Mouse (Mus musculus) mouse trophoblast stem cell (cell line): ENCODE results near the gene H13.

Experiments
- in situ Hi-C, 2 experiments: fragments of 300-500 bp; cut with MseI, MboI; formaldehyde crosslinking; loops; 2 replicates in 1 of 2; 3 replicates in 1 of 2; pipeline ENCODE4 v1.15.1; 2025

The H13 gene

DNA sequence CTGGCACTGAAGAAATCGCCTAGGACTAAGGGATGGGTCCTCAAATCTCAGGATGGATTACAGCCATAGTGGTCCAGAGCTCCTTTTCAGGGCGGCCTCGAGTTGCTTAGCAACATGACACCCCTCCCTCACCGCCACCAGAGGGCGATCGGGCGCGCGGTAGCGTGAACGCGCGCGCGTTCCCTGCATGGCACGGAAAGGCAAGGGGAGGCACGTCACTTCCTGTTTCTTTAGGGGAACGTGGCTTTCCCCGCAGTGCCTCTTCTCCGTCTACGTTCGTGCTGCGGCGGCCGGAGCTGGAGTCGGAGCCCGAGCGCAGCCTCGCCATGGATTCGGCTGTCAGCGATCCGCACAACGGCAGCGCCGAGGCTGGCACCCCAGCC lies at the start of gene H13:
TSS of gene H13 (plus strand) at position 206 of the 383 bp plus-strand sequence.
- in situ Hi-C loops: no loop called here

DNA sequence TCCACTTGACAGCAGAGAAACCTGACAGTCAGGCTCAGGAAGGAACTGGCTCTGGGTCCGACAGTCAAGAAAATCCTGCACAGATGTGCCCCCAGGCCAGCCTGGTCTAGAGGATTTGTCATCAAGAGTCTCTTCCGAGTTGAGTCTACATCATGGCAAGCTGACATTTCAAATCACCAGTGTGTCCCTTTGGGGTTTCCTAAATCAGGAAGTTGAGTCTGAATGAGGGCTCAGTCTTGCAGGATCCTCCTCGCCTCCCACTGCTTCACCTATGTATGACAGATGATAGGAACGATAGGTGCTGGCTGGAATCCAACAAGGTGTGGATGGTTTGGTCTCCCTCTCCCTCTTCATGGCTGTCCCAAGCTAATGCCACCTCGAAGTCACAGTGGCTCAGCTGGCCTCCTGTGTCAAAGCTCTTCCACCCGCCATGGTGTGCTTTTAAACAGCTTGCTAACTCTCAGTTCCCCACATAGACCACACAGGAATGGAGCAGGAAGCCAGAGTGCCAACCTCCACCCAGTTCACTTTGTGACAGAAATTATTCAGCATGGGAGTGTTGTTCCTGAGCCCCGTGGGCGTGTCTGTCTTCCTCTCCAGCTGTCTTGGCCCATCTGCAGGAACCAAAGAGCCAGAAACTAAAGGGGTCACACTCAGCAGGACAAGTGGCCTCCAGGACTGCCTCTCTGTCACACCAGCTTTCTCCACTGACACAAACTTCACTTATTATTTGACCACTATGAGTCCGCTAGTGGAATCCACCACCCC lies 48.7 kb upstream of the H13 start:
- in situ Hi-C loops: no loop called here

DNA sequence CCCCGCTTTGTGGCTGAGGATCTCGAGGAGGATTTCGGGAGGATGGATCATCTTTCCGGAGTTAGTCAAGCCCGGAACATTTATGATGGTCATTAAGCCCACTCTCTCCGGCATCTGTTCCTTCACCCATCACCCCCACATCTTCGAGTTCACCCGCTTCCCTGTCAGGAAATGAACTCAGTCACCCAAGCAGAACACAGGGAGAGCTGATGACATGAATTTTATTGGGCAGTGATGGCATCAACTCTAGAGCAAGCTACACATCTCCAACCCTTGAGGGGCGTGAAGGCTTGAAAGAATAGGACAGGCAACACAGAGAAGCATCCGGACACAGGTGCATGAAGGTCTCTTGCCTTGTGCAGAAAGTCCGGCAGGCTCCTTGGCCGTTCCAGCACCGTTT lies 47.1 kb upstream of the H13 start:
- in situ Hi-C loops: no loop called here

DNA sequence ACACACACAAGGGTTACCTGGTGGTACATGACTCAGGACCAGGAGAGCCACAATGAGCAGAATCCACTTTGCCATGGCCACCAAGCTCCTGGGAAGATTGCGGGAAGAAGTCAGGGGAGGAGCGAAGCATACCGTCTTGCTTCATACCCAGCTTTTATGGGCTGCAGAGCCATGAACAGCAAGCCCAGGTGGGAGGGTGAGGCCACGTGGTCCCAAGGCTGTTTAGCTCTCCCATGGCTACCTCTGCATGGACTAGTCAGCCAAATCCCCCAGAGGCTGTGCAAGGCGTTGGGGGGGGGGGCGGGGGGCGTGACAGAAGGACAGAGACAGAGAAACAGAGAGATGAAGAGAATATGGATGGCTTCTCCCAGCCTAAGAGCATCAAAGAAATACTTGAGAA lies 46.3 kb upstream of the H13 start, which contains the start of gene Defb25:
TSS of gene Defb25 (minus strand) at position 101 of the 400 bp plus-strand sequence.
- in situ Hi-C loops: no loop called here

DNA sequence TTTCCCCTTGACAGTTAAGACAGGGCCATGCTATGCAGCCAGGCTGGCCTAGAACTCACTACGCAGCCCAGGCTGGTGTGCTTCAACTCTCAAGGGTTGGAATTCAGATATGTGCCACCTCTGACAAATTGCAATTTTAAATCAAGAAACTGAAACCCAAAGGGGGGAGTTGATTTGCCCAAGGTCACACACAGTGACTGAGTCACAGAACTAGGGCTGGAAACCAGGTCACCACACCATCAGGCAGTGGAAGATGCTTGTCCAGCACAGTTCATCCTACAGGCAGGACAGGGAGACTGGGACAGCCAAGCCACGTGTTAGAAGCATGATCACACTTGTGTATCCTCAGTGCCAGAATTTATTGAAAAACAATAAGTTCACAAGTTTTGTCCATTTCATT lies 44.7 kb upstream of the H13 start:
- in situ Hi-C loops: no loop called here

DNA sequence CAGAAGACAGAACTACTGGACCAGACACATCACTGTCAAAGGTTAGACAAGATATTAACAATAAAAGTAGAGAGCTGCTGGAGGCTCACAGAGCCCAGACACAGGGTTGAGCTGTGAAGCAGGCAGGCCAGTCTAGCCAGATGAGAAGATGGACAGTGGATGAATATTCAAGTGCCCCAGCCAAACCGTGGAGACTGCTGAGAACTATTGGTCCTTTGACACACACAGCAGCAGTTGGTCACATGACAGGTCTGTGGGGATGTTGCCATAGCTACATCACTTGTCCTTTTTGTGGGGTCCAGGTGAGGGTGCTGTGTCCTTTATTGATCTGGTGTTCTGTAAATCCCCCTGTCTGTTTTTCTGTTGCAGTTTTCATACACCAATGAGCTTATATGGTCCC lies 44.0 kb upstream of the H13 start:
- in situ Hi-C loops: no loop called here

DNA sequence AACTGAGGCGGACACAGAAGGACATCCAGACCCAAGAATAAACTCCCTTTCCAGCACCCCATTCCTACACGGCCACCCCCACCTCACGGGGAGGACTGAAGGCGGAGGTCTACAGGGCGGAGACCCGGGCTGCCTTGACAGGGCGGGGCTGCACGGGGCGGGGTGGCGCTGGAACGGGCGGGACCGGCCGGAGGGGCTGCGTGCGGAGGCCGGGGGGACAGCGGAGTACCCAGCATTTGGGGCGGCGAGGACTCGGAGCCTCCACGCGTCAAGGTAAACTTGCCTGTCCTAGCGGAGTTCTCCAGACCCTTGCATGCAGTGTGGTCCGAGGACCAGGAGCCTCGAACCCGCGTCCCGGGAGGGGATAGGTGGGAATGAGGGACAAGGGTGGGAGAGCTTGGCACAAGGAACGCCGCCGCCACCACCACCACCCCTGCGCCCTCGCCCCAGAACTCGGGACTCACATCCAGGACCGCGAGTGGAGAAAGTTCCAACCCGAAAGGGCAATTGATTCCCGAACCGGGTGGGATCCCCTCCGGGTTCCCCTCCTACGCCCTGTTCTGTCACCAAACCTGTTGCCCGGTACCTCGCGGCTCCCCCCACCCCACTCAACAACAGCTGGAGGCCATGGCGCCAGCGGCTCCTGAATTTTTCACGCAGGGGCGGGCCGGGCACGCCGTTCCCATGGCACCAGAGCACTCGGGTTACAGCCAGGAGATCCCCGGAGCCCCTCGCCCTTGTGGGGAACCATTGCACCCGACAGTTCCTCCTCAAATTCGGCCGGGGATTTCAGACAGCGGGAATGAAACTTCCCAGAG lies 42.3 kb upstream of the H13 start, which contains the start of gene Rem1:
TSS of gene Rem1 (plus strand) at position 178 of the 818 bp plus-strand sequence.
- in situ Hi-C loops: no loop called here

DNA sequence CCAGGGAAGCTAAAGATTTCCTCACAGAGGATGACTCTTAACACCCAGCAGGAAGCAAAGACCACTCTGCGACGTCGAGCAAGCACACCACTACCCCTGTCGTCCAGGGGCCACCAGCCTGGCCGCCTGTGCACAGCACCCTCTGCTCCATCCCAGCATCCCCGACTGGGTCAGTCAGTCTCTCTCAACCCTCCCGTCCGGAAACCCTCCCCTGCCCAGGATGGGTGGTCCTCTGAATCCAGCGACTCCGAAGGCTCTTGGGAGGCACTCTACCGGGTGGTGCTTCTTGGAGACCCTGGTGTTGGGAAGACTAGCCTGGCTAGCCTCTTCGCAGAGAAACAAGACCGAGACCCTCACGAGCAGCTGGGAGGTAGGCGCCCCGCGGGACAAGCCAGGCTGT lies 41.2 kb upstream of the H13 start:
- in situ Hi-C loops: no loop called here

DNA sequence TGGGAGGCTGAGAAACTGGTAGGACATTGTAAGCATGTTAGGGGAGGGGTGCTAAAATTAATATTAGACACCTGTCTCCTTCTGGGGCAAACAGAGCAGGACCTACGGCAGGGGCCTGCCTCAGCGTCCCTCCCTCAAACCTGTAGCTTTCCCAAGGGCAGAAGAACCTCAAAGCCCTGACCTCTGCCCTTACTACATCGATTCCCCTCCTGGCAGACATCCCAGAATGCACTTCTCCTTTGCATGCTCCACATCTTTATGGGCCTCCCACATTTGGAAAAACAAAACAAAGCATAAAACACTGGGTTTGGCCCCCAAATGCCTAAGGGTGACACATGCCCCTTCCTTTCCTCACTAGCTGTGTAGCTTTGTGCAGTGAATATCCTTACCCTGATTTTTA lies 40.0 kb upstream of the H13 start:
- in situ Hi-C loops: no loop called here

DNA sequence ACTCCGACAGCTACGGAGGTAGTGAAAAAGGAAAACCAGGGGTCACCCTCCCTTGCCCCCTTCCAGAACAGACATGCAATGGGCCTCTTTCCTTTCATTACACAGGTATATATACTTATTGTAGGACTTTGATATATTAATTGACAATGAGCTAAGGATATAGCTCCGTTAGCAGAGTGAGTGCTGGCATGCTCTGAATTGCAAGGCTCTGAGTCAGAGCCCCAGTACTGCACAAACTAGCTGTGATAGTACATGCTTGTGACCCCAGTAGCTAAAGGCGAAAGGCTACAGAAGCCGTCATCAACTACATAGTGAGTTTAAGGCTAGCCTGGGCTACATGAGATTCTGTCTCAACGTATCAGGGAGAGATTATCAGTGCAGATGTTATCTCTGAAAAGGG lies 39.4 kb upstream of the H13 start:
- in situ Hi-C loops: no loop called here

DNA sequence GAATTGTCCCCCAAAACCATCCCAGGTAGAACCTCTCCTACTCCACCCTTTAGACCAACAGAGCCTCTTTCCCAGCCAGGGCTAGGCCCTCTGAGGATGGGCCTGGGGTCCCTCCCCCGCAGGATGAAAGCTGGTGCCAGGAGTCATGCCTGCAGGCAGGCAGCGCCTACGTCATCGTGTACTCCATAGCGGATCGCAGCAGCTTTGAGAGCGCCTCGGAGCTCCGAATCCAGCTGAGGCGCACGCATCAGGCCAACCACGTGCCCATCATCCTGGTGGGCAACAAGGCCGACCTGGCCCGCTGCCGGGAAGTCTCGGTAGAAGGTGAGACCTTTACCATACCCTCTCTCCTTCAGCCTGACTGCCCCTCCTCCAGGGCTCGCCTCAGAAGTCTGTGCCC lies 35.9 kb upstream of the H13 start:
- in situ Hi-C loops: no loop called here

DNA sequence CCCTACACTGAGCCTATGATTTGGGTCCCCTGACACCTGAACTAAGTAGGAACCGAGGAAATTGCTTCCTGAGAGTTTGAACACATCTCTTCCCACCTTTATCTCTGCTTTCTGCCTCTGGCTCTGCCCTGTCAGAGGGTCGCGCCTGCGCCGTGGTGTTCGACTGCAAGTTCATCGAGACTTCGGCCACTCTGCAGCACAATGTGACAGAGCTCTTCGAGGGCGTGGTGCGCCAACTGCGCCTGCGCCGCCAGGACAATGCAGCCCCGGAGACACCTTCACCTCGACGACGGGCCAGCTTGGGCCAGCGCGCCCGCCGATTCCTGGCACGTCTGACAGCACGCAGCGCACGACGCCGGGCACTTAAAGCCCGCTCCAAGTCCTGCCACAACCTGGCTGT lies 35.0 kb upstream of the H13 start:
- in situ Hi-C loops: no loop called here

DNA sequence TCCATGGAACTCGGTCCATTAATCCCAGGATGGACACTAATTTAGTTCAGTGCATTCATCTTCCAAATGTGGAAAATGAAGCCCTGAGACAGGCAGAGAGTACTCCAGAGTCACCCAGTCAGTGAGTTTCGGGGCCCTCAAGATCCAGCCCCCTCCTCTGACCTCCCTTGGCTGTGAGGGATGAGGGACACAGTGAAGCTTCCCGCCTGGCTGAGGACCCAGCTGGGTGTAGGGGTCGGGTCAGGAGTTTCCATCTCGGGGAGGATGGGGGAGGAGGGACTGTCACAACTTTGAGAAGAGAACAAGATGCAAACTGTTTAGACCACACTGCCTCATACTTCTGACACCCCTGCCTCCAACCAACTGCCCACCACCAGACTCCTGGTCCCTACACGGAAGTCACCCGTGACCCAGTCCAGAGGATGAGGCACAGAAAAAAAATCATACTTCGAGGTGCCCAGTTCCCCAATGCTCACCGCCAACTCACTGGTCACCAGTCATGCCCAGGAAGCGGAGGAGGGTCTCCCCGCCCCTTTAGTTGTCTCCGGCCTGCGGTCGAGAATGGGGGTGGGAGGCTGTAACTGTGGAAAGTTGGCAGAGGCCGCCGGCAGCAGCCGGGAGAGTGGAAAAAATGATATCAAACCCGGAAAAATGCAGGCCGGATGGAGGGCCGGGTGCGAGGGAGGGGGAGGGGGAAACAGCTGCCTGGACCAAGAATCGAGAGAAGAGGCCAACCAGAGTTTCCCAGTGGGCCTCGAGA lies 32.8 kb upstream of the H13 start:
- in situ Hi-C loops: no loop called here

DNA sequence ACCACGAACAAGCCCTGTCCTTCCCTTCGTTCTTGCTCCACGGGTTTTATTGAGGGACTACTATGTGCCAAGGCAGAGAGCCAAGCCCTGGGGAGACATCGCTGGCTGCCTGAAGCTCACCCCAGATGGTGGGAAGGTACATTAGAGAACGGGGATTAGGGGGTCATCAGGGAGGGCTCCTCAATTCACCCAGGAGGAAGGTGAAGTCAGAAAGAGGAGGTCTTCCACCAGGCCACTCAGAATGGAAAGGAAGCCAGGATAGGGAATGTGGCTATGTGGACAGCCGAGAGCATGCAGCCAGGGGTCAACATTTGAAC lies 32.3 kb upstream of the H13 start:
- in situ Hi-C loops: no loop called here

DNA sequence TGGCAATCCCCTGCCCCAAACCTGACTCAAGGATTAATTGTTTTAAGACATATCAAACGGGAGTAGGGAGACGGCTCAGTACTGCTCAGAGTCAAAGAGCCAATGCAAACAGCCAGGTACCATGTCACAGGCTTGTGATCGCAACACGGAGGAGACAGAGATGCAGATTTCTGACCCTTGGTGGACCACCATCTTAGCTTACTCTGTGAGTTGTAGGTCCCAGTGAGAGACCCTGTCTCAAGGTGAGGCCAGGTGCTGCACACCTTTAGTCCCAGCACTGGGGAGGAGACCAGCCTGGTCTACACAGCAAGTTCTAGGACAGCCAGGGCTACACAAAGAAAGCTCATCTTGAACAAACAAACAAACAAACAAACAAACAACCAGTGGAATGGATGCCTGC lies 31.9 kb upstream of the H13 start:
- in situ Hi-C loops: no loop called here

DNA sequence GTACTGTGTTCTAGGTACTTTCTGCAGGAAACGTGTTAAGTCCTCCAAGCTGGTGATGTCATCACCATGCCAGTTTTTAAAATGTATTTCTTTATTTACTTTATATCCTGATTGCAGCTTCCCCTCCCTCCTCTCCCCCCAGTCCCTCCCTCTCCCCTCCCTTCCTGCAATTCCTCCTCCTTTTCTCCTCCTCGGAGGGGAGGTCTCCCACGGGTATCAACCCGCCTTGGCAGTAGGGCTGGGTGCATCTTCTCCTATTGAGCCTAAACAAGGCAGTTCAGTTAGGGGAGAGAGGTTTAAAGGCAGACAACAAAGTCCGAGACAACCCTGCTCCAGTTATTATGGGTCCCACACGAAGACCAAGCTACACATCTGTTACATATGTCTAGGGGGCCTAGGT lies 30.4 kb upstream of the H13 start:
- in situ Hi-C loops: no loop called here

DNA sequence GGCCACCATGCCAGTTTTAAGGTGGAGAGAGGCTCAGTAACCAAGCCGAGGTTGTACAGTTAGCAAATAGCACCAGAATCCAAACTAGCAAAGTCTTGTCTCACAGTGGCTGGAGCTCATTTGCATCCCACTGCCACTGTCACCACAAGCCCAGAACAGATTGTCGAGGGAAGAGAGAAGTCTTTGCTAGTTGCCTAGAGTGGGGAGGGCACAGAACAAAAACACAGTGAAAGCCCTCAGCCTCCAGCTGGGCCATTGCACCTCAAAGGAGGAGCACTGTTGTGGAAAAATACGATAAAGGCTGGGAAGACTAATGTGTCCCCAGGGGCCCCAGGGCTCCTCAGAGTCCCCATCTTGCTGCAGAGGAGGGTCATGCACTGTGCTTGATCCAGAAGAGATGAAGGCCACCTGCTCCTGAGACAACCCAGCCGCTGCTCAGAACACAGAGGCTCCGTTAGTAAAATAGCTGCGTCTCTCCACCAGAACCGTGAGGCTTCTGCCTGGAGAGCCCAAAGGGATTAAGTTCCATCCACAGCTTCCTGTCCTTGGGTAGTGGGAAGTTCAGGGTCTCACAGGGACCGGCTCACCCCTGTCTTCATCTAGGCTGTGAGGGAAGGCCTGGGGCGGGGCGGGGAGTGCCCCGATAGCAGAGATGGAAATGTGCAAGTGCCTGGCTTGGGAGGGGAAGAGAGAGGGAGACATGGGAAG lies 29.7 kb upstream of the H13 start:
- in situ Hi-C loops: no loop called here

DNA sequence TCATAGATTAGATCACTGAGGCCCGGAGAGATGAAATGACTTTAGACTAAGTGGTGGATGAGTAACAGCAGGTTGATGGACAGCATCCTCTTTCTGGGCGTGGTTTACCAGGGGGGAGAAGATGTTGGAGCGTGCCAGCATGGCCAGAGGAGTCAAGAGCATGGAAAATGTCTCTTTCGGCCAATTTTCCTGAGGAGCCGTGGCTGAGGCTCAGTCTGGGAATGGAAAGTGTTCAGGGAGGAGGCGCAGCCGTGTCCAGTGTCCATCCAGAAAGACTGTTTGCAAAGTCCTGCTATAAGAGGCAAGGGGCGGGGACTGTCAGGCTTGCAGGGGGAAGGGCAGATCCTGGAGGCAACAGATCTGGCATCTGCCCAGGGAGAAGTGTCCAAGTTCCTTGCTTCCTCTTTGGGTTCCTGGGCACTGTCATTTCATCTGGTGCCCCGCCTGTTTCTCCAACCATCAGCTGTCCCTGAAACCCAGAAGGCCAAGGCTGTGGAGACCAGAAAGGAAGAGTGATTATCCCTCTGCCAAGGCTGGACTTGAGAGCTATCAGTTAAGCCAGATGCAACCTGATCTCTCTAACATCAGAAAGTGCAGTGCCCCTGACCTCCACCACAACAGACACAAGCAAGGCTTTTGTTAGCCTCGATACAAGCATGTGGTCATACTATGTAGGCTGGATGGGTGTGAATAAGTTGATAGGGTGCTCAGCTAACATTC lies 16.2 kb upstream of the H13 start:
- in situ Hi-C loops: no loop called here

DNA sequence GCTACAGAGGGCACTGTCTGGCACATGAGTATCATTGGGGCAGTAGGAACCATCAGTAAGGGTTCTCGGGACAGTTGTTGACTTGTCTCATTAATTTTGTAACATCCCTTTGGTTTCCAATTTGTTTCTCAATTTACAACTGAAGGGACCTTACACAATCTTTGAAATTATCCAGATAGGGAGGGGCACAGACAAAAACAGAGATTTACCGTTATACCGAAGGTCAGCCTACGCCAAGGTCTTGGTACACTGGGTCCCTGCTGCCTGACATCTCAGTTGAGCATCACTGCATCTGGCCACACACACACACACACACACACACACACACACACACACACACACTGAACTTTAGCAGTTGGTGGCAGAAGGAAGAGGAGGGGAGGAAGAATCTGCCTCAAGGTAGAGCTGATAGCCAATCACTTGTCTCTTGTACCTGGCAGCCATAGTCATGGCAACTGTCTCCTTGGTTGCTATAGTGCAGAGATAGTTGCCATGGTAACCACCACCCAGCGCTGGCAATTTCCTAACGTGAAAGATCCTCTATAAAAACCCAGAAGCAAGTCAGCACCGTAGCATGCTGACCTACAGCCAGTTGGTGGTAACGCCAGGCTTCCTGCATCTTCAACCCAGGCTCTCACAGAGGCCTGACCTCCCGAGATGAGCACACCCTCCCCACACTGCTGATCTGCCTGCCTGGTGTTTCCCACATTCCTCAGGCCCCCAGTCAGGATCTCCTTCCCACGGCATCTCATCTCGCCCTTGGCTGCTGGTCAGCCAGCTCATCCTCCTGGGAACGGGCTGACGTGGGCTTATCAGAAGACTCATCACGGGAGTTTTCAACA lies 15.2 kb upstream of the H13 start:
- in situ Hi-C loops: no loop called here

DNA sequence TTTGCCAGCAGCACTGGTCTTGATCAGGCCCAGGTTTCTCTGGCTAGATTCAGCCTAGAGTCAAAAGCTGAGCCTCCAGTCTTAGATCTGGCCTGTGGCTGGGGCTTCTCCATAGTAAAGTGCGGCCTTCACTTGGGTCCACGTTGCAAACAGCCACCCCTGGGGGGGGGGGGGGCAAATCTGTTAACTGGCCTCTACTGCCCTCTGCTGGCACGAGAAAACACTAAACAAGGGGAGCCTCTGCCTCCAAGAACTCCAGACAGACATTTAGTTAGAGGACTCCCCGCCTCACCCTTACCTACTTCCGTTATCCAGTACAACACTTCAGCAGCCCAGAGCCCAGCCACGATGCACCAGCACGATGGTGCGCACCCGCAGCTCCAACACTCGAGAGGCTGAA lies 11.9 kb upstream of the H13 start:
- in situ Hi-C loops: loop anchor here (5.0 kb wide), 1 partner anchor 40 kb away; no protein-coding TSS in a partner anchor
